Mouse (Mus musculus) right cerebral cortex, postnatal 14 days (tissue): ENCODE measurements around the gene Znhit3.

ENCODE experiments used
- DNase-seq: peaks from one replicate; pipeline ENCODE4 v3.0.0; 2022

The Znhit3 gene

GRCm38 (mm10) chr11:84873042-84873833, 42.9 kb downstream of the Znhit3 start:
- DNase-seq: no peak

DNA sequence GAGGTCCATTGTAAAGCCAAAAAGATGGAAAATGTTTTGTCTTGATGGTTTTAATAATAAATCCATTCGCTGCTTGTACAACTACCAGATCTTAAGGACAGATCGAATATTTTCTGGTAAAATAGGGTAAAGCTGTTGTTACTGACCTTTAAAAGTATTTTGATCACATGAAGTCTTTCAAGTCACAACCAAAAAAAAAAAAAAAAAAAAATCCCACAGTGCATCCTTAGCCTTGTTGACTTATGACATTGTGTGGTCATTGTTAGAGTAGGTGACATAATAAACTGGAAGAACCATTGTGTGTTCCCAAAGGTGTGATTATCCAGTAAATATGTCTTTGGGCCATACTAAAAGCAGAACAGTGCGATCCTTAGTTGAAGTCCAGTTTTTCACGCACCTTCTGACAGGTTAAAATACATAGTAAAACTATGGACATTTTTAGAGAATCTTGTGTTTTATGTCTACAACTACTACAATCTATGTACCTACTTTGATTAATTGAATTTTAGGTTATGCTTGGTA, 44.6 kb downstream of the Znhit3 start:
- no peak for DNase-seq

DNA sequence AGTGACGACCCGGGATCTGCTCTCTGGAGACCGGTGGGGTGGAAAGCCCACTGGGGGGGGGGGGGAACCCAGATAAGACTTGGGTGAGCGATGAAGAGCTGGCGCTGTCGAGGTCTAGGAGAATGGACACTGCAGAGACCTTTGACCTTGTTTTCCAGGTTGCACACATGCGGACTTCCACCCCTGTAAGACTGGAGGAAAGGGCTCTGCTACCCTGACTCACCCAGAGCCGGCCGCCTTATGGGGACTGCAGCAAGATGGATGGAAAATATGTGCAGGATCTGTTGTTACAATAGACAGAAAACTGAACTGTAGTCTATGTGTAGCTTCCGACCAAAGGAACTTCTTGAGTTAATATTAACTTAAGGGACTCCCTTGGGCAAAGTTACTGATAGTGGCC, 45.1 kb downstream of the Znhit3 start:
- DNase-seq: no peak

DNA sequence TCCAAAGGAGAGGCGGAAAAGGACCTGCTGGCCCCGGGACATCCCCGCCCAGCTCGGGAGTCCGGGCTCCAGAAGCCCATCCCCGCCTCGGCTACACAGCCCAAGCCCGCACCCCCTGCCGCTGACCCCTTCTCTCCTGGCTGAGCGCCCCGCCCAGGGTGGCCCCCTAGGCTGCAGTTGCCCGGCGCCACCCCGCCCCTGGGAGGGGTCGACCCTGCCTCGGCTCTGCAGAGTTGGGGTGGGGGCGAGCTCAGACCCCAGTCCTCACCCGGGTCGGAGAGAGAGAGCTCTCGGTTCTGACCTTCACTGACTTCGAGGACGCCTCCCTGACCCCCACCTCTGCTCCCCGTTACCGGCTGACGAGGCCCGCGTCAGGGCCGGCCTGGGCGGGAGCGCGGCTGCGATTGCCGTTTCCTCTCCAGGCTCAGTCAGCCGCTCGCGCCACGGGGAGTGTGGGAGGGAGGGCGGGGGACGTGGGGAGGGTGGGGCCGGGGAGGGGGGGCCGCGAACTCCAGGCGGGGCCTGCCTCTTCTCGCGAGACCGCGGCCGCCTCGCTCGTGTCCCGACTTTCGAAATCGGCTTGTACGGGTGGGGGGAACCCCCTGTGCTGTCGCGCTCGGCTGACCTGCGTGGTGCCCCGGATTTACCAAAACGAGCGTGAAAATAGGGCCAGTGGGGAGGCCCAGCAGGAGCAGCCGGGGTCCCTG, 45.7 kb downstream of the Znhit3 start, which contains the start of gene Ggnbp2:
TSS of gene Ggnbp2 (minus strand) at position 481 of the 707 bp plus-strand sequence.
- peak; percentile 93 for DNase-seq

DNA sequence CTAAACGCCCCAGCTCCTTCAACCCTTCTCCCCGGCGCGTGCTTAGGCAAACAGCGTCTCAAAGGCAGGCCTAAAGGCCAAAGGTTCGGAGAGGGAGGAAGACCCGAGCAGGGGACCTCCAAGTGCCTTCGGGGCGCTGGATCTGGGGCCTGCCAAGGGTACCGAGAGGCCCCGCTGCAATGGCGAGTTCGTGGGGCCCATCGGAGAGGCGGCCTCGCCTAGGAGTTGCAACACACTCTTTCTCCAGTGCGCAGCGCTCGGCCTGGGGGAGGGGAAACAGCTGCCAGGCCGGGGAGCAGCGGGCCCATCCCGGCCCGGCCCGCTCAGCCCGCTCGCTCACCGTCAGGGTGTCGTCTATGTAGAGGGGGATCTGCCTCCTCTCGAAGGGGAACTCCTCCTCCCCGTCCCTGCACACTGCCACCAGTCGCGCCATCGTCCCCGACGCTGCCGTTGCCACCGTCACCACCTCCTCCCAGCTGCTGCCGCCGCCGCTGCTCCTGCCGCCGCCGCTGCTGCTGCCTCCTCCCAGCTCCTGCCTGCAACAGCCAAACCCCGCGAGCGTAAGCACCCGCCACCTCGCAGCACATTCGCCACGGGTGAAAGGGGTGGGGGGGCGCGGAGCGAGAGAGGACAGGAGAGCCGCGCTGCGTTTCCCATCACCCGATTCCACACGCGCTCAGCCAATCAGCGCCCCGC, 46.5 kb downstream of the Znhit3 start:
- DNase-seq: peak; percentile 95

- no peak for DNase-seq
Measured at GRCm38 (mm10) chr11:84868786-84869259, 47.3 kb downstream of the Znhit3 start.

DNA sequence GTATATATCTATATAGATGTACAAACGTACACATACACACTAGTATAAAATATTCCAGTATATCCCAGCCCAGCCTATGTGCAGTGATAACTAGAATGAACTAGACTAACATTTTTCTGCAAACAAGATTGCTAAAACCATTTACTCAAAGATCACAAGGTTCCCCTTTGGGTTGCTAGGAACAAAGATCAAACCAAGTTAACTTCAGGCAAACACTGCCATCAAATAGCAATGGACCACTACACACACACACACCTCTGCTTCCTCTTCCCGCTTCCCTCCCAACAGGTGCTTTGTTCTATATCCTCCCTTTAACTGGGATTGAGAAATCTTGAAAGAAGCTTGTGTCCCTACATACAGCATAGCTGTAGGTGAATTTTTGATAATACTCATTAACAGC, 48.6 kb downstream of the Znhit3 start:
- no peak for DNase-seq

GRCm38 (mm10) chr11:84865268-84865667, 50.9 kb downstream of the Znhit3 start:
- DNase-seq: no peak
